10 mouse cellular contexts compared by ENCODE assay signal in the genomic region with DNA sequence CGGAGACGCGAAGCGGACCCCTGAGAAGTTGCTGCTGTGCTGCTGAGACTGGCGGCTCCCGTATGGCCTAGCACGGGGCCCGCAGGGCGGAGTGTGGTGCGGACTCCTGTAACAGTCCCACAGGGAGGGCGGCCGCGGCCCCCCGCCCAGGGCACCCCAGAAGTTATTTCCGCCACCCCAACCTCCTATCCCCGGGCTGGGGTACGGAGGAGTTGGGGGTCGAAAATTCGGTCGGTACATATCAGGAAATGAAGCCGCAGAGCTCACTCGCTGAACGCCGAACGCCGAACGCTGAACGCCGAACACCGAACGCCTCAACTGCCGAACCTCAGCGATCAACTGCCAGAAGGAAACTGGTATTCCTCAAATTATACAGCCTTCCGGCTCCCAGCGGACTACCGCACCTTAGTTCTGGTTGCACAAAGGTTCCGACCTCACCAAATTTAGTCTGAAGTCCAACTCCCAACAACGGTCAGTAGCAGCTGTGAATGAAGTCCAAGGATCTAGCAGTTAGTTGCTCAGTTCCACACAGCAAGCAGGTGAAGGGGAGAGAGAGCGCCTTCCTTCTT. TPM values are rescaled to one million over a fixed set of nuclear protein-coding genes. Genes with fewer than 3 reads are reported as not detected.
A peak's percentile ranks its signal among the peaks of the same experiment; 100 is the strongest.
DNase-seq lines count a peak whose midpoint lies in the region; ATAC-seq lines count a peak whose summit lies in the region.
"Had no signal": no experiment of that assay in that cellular context is flagged by ENCODE, and none has a peak within 500 bp of the region (broad histone marks: within the 10 kb centered on the region; RNA-seq: fewer than 3 reads in every experiment).

A gene (minus strand): TSS at position 554 of the 569 bp plus-strand sequence.

- no peak for ATAC-seq in heart, embryonic 16.5 days (replicated peaks; ENCODE audit: extremely low read depth, insufficient read depth, low FRiP score)
- no peak for ATAC-seq in embryonic facial prominence, embryonic 11.5 days (replicated peaks; ENCODE audit: insufficient number of reproducible peaks, low FRiP score, low TSS enrichment, low read depth)
- ATAC-seq in intestine, embryonic 16.5 days: 0 out of 2 replicates have a peak, but pooled peaks have one; percentile 40
- ATAC-seq in midbrain, embryonic 12.5 days (ENCODE audit: low FRiP score, low read depth): no peak

- DNase-seq in heart, postnatal 4 days: no peak
- DNase-seq in embryonic facial prominence, embryonic 11.5 days (ENCODE audit: low spot score): peak; percentile 7
- no peak for DNase-seq in left cerebral cortex, postnatal 4 days
- no peak for DNase-seq in cerebellum, adult 11 months
- DNase-seq in left cerebral cortex, adult 9 months (ENCODE audit: low spot score in 2 of 2): no peak

- H3K27ac ChIP-seq in heart, embryonic 16.5 days (ENCODE audit: low read length): no peak within 1 kb of the TSS
- no peak within 1 kb of the TSS for H3K27ac ChIP-seq in embryonic facial prominence, embryonic 11.5 days (replicated peaks; ENCODE audit: low read depth, low read length)
- H3K27ac ChIP-seq in intestine, embryonic 16.5 days (ENCODE audit: low read length): no peak within 1 kb of the TSS
- no peak within 1 kb of the TSS for H3K27ac ChIP-seq in midbrain, embryonic 12.5 days (replicated peaks)
- H3K27ac ChIP-seq: heart, adult 2 months had no signal

- 20% methylated on average over 39 of the region's 39 CpGs for WGBS in heart, embryonic 16.5 days
- 23% methylated on average over 34 of the region's 39 CpGs for WGBS in embryonic facial prominence, embryonic 11.5 days
- WGBS in intestine, embryonic 16.5 days: 25% methylated on average over 39 of the region's 39 CpGs
- 44% methylated on average over 39 of the region's 39 CpGs for WGBS in midbrain, embryonic 12.5 days

- intact Hi-C loops in left cerebral cortex, postnatal 4 days (cut with DNase I): no loop called here

- no peaks in the 10 kb centered on the region for H3K36me3 ChIP-seq in heart, embryonic 16.5 days (ENCODE audit: control insufficient read depth, insufficient read depth)
- no peaks in the 10 kb centered on the region for H3K36me3 ChIP-seq in embryonic facial prominence, embryonic 11.5 days (replicated peaks; ENCODE audit: control insufficient read depth, insufficient read depth, low read depth, low read length)
- H3K36me3 ChIP-seq in intestine, embryonic 16.5 days (ENCODE audit: control insufficient read depth, insufficient read depth, low read length): no peaks in the 10 kb centered on the region
- no peaks in the 10 kb centered on the region for H3K36me3 ChIP-seq in midbrain, embryonic 12.5 days
- H3K36me3 ChIP-seq: G1E had no signal

- H3K27me3 ChIP-seq in heart, embryonic 16.5 days (ENCODE audit: control insufficient read depth, insufficient read depth, low read length): no peaks in the 10 kb centered on the region
- H3K27me3 ChIP-seq in embryonic facial prominence, embryonic 11.5 days (ENCODE audit: control insufficient read depth, insufficient read depth, low read length): no peaks in the 10 kb centered on the region
- no peaks in the 10 kb centered on the region for H3K27me3 ChIP-seq in intestine, embryonic 16.5 days (replicated peaks; ENCODE audit: control insufficient read depth, insufficient read depth, low read length)
- no peaks in the 10 kb centered on the region for H3K27me3 ChIP-seq in midbrain, embryonic 12.5 days

- H3K4me1 ChIP-seq in heart, embryonic 16.5 days (ENCODE audit: control insufficient read depth, insufficient read depth, low read length): no peaks in the 10 kb centered on the region
- no peaks in the 10 kb centered on the region for H3K4me1 ChIP-seq in embryonic facial prominence, embryonic 11.5 days (ENCODE audit: control insufficient read depth, insufficient read depth, low read length)
- no peaks in the 10 kb centered on the region for H3K4me1 ChIP-seq in intestine, embryonic 16.5 days (ENCODE audit: control insufficient read depth, insufficient read depth, low read length)
- no peaks in the 10 kb centered on the region for H3K4me1 ChIP-seq in midbrain, embryonic 12.5 days

- peak within 1 kb of the TSS; percentile 74 for H3K4me2 ChIP-seq in heart, embryonic 16.5 days (ENCODE audit: low read depth, low read length)
- H3K4me2 ChIP-seq in embryonic facial prominence, embryonic 11.5 days (ENCODE audit: low read depth, low read length): peak within 1 kb of the TSS; percentile 33; the same call in 1 of the 2 replicates
- H3K4me2 ChIP-seq in intestine, embryonic 16.5 days (ENCODE audit: low read depth, low read length): peak within 1 kb of the TSS; percentile 52
- H3K4me2 ChIP-seq in midbrain, embryonic 12.5 days (replicated peaks): peak within 1 kb of the TSS; percentile 45

- H3K9ac ChIP-seq in heart, embryonic 16.5 days (ENCODE audit: low read length): peak within 1 kb of the TSS; percentile 70
- peak within 1 kb of the TSS; percentile 35; the same call in 1 of the 2 replicates for H3K9ac ChIP-seq in embryonic facial prominence, embryonic 11.5 days (replicated peaks; ENCODE audit: low read length)
- peak within 1 kb of the TSS; percentile 65 for H3K9ac ChIP-seq in intestine, embryonic 16.5 days (ENCODE audit: low read depth, low read length)
- no peak within 1 kb of the TSS for H3K9ac ChIP-seq in midbrain, embryonic 12.5 days (replicated peaks)

- H3K9me3 ChIP-seq in heart, embryonic 16.5 days (replicated peaks; ENCODE audit: control insufficient read depth, low read length): 0 out of 2 replicates have a peak, but pooled peaks cover under 1% of the 10 kb centered on the region
- no peaks in the 10 kb centered on the region for H3K9me3 ChIP-seq in embryonic facial prominence, embryonic 11.5 days (replicated peaks; ENCODE audit: control insufficient read depth, low read length)
- H3K9me3 ChIP-seq in intestine, embryonic 16.5 days (ENCODE audit: control insufficient read depth, low read length): no peaks in the 10 kb centered on the region
- 0 out of 2 replicates have a peak, but pooled peaks cover 9% of the 10 kb centered on the region for H3K9me3 ChIP-seq in midbrain, embryonic 12.5 days
- H3K9me3 ChIP-seq: G1E had no signal

- H3K4me3 ChIP-seq in heart, embryonic 16.5 days (ENCODE audit: low read length): peak within 1 kb of the TSS; percentile 55
- no peak within 1 kb of the TSS for H3K4me3 ChIP-seq in embryonic facial prominence, embryonic 11.5 days (ENCODE audit: low read depth, low read length)
- H3K4me3 ChIP-seq in intestine, embryonic 16.5 days (ENCODE audit: low read length): peak within 1 kb of the TSS; percentile 42
- H3K4me3 ChIP-seq in midbrain, embryonic 12.5 days: peak within 1 kb of the TSS; percentile 35
- H3K4me3 ChIP-seq: heart, adult 2 months had no signal

RNA-seq across cellular contexts. Expression of the gene that starts here (rescaled TPM):
- polyA plus RNA-seq in heart, embryonic 16.5 days (2015; fragmentation: Nextera tagmentation; extraction: Ambion mirVana): 0.18 and 0.21 TPM in 2 replicates
- under 1 TPM in 1 of 2 experiments, not detected in 1; 0.45 TPM for total RNA-seq in heart, postnatal 4 days (2021)
- polyA plus RNA-seq in embryonic facial prominence, embryonic 11.5 days (2014; fragmentation: Nextera tagmentation; extraction: Ambion mirVana): 0.56 TPM in 1 of 2 replicates, not detected in the other
- polyA plus RNA-seq in intestine, embryonic 16.5 days (2015; fragmentation: Nextera tagmentation; extraction: Ambion mirVana): 0.18 TPM in 1 of 2 replicates, not detected in the other
- polyA plus RNA-seq in midbrain, embryonic 12.5 days (2016; fragmentation: Nextera tagmentation; extraction: Ambion mirVana): 0.17 and 0.21 TPM in 2 replicates
- total RNA-seq in left cerebral cortex, postnatal 4 days (2021): under 1 TPM; 0.36 to 0.64 TPM
- polyA plus RNA-seq: heart, adult 2 months had no signal

Comparison
In these comparisons a context has a peak if more than half of its experiments do, and no peak if none do; other contexts are left out.
1. Peak in DNase-seq, H3K9ac ChIP-seq and H3K4me2 ChIP-seq in embryonic facial prominence, embryonic 11.5 days; RNA of the gene not detected or under 1 TPM.
2. Peak in ATAC-seq, H3K4me3 ChIP-seq, H3K9ac ChIP-seq and H3K4me2 ChIP-seq in intestine, embryonic 16.5 days; RNA of the gene not detected or under 1 TPM.